Comparison of ENCODE assay signal across 8 mouse cellular contexts in genomic region chr1:156420671-156421297, GRCm38 (mm10). TPM values are rescaled to one million over a fixed set of nuclear protein-coding genes. Genes with fewer than 3 reads are reported as not detected.
DNase-seq lines count a peak whose midpoint lies in the region; ATAC-seq and TF ChIP-seq lines count a peak whose summit lies in the region.

Axdnd1 (minus strand) TSS chr1:156421159.

- DNase-seq in A20 (ENCODE audit: low read depth, low spot score): peak; percentile 92
- DNase-seq in liver, adult 2 months (ENCODE audit: extremely low read depth, low read depth, low spot score): peak; percentile 72
- DNase-seq in splenic B cell, adult 2 months (ENCODE audit: low read depth, low spot score): peak; percentile 93

- peak within 1 kb of the TSS; percentile 70 for H3K9ac ChIP-seq in heart, embryonic 11.5 days (ENCODE audit: low read depth, low read length)
- H3K9ac ChIP-seq in kidney, embryonic 16.5 days (replicated peaks; ENCODE audit: low read length): peak within 1 kb of the TSS; percentile 48
- 0 out of 2 replicates have a peak within 1 kb of the TSS, but pooled peaks have one; percentile 19 for H3K9ac ChIP-seq in liver, adult 2 months (ENCODE audit: low read depth, low read length)

- H3K4me3 ChIP-seq in bone marrow macrophage, adult 2 months (ENCODE audit: insufficient read depth, low read length): peak within 1 kb of the TSS; percentile 64
- peak within 1 kb of the TSS; percentile 66 for H3K4me3 ChIP-seq in embryonic fibroblast, embryonic 13.5 days (ENCODE audit: insufficient read depth, low read length)
- H3K4me3 ChIP-seq in heart, embryonic 11.5 days (ENCODE audit: low read depth, low read length): peak within 1 kb of the TSS; percentile 64
- H3K4me3 ChIP-seq in kidney, embryonic 16.5 days (ENCODE audit: low read length): peak within 1 kb of the TSS; percentile 55
- peak within 1 kb of the TSS; percentile 86 for H3K4me3 ChIP-seq in liver, adult 2 months (ENCODE audit: insufficient read depth, low read depth, low read length)
- peak within 1 kb of the TSS; percentile 29 for H3K4me3 ChIP-seq in myocyte

- peak within 1 kb of the TSS; percentile 60 for H3K27ac ChIP-seq in bone marrow macrophage, adult 2 months (ENCODE audit: insufficient read depth, low read depth, low read length)
- H3K27ac ChIP-seq in embryonic fibroblast, embryonic 13.5 days (ENCODE audit: insufficient read depth, low read length): peak within 1 kb of the TSS; percentile 49; the same call in 1 of the 2 replicates
- peak within 1 kb of the TSS; percentile 24; the same call in 1 of the 2 replicates for H3K27ac ChIP-seq in heart, embryonic 11.5 days (ENCODE audit: low read depth, low read length)
- peak within 1 kb of the TSS; percentile 65; the same call in 1 of the 2 replicates for H3K27ac ChIP-seq in kidney, embryonic 16.5 days (ENCODE audit: low read length)
- no peak within 1 kb of the TSS for H3K27ac ChIP-seq in liver, adult 2 months (replicated peaks; ENCODE audit: insufficient read depth, low read depth, low read length)

- H3ac ChIP-seq in myocyte (ENCODE audit: control insufficient read depth, insufficient read length): no peak within 1 kb of the TSS

- H3K36me3 ChIP-seq in heart, embryonic 11.5 days (ENCODE audit: control insufficient read depth, insufficient read depth, low read length): no peaks in the 10 kb centered on the region
- H3K36me3 ChIP-seq in kidney, embryonic 16.5 days (ENCODE audit: insufficient read depth, low read length): no peaks in the 10 kb centered on the region
- no peaks in the 10 kb centered on the region for H3K36me3 ChIP-seq in liver, adult 2 months (ENCODE audit: control insufficient read depth, insufficient read depth, low read length)
- no peaks in the 10 kb centered on the region for H3K36me3 ChIP-seq in myocyte (ENCODE audit: control insufficient read depth, insufficient read depth)
- no peaks in the 10 kb centered on the region for H3K36me3 ChIP-seq in splenic B cell, adult 2 months (ENCODE audit: control insufficient read depth, insufficient read depth, low read length, poor library complexity, severe bottlenecking)

- H3K4me2 ChIP-seq in heart, embryonic 11.5 days: peak within 1 kb of the TSS; percentile 62
- peak within 1 kb of the TSS; percentile 62 for H3K4me2 ChIP-seq in kidney, embryonic 16.5 days (replicated peaks; ENCODE audit: low read depth, low read length)
- peak within 1 kb of the TSS; percentile 79 for H3K4me2 ChIP-seq in myocyte (ENCODE audit: low read depth)

- peak; percentile 90 for ATAC-seq in heart, embryonic 11.5 days (replicated peaks; ENCODE audit: insufficient number of reproducible peaks, low FRiP score, low TSS enrichment)
- ATAC-seq in kidney, embryonic 16.5 days (ENCODE audit: low FRiP score, low TSS enrichment): peak; percentile 93

- peaks cover 4% of the 10 kb centered on the region for H3K4me1 ChIP-seq in bone marrow macrophage, adult 2 months (ENCODE audit: control insufficient read depth, insufficient read depth, low read length)
- H3K4me1 ChIP-seq in embryonic fibroblast, embryonic 13.5 days (ENCODE audit: control insufficient read depth, insufficient read depth, low read length): peaks cover 5% of the 10 kb centered on the region; the same call in 1 of the 2 replicates
- H3K4me1 ChIP-seq in heart, embryonic 11.5 days (ENCODE audit: control insufficient read depth, insufficient read depth, low read length): no peaks in the 10 kb centered on the region
- H3K4me1 ChIP-seq in kidney, embryonic 16.5 days (ENCODE audit: insufficient read depth, low read length): no peaks in the 10 kb centered on the region
- peaks cover 3% of the 10 kb centered on the region; the same call in 1 of the 2 replicates for H3K4me1 ChIP-seq in liver, adult 2 months (ENCODE audit: control insufficient read depth, insufficient read depth, low read length)

- TF ChIP-seq POLR2A in bone marrow macrophage, adult 2 months (IDR thresholded peaks at IDR 0.05; ENCODE audit: borderline replicate concordance, low read depth, low read length): no peak
- TF ChIP-seq POLR2A in embryonic fibroblast, embryonic 13.5 days (IDR thresholded peaks at IDR 0.05; ENCODE audit: low read depth, low read length): peak; percentile 68
- TF ChIP-seq POLR2A in liver, adult 2 months (IDR thresholded peaks at IDR 0.05; ENCODE audit: extremely low read depth, insufficient read depth, low read length): no peak
- peak; percentile 49 for TF ChIP-seq POLR2A in myocyte (IDR thresholded peaks at IDR 0.05; ENCODE audit: insufficient read length, low read depth)

- TF ChIP-seq CTCF in bone marrow macrophage, adult 2 months (IDR thresholded peaks at IDR 0.05; ENCODE audit: low read depth, low read length): no peak
- TF ChIP-seq CTCF in embryonic fibroblast, embryonic 13.5 days (IDR thresholded peaks at IDR 0.05; ENCODE audit: borderline replicate concordance, insufficient read depth, low read length): no peak
- peak; percentile 27; the same call in 1 of the 2 replicates for TF ChIP-seq CTCF in liver, adult 2 months (IDR thresholded peaks at IDR 0.05; ENCODE audit: low read depth, low read length)

- no peaks in the 10 kb centered on the region for H3K27me3 ChIP-seq in heart, embryonic 11.5 days (ENCODE audit: control insufficient read depth, insufficient read depth, low read length)
- no peaks in the 10 kb centered on the region for H3K27me3 ChIP-seq in kidney, embryonic 16.5 days (ENCODE audit: insufficient read depth, low read length)
- no peaks in the 10 kb centered on the region for H3K27me3 ChIP-seq in liver, adult 2 months (ENCODE audit: control insufficient read depth, insufficient read depth, low read length)
- no peaks in the 10 kb centered on the region for H3K27me3 ChIP-seq in myocyte (ENCODE audit: control insufficient read depth, insufficient read depth, insufficient read length)
- H3K27me3 ChIP-seq in splenic B cell, adult 2 months (ENCODE audit: control insufficient read depth, insufficient read depth, low read length, poor library complexity, severe bottlenecking): no peaks in the 10 kb centered on the region

- no peaks in the 10 kb centered on the region for H3K9me3 ChIP-seq in heart, embryonic 11.5 days (replicated peaks; ENCODE audit: control insufficient read depth, low read length)
- no peaks in the 10 kb centered on the region; the same call in 1 of the 2 replicates for H3K9me3 ChIP-seq in kidney, embryonic 16.5 days (ENCODE audit: low read length)

- no peaks in the 10 kb centered on the region for H3K79me2 ChIP-seq in liver, adult 2 months (ENCODE audit: control insufficient read depth, insufficient read depth, low read length)
- H3K79me2 ChIP-seq in myocyte (ENCODE audit: control insufficient read depth, insufficient read depth): no peaks in the 10 kb centered on the region

- under 1% methylated on average over 44 of the region's 44 CpGs for WGBS in heart, embryonic 11.5 days (ENCODE audit: insufficient replicate concordance)
- WGBS in kidney, embryonic 16.5 days: under 1% methylated on average over 37 of the region's 44 CpGs
- WGBS in liver, adult 2 months: under 1% methylated on average over 44 of the region's 44 CpGs

TF ChIP-seq in myocyte, 11 proteins besides CTCF, POLR2A, EP300 and RAD21:
- TF ChIP-seq SRF (IDR thresholded peaks at IDR 0.05; ENCODE audit: control insufficient read depth, insufficient read length, low read depth) (no peak), E2F4 (IDR thresholded peaks at IDR 0.05; ENCODE audit: insufficient read depth) (peak; percentile 89)

RNA-seq across cellular contexts. Expression of gene Axdnd1, which starts in this region (rescaled TPM):
- 1.8 and 3.0 TPM in 2 replicates for polyA plus RNA-seq in bone marrow macrophage, adult 2 months (2012; ENCODE audit: insufficient read depth, insufficient read length, missing spikeins)
- polyA plus RNA-seq in embryonic fibroblast, embryonic 13.5 days (2011; ENCODE audit: insufficient read length, low read depth, missing spikeins): 0.60 and 0.76 TPM in 2 replicates
- 0.32 and 0.56 TPM in 2 replicates for polyA plus RNA-seq in heart, embryonic 11.5 days (2014; fragmentation: Nextera tagmentation; extraction: Ambion mirVana)
- polyA plus RNA-seq in kidney, embryonic 16.5 days (2015; fragmentation: Nextera tagmentation; extraction: Ambion mirVana): 0.30 and 0.36 TPM in 2 replicates
- total RNA-seq in liver, adult 2 months (2014; rRNA removed): not detected in 2 replicates
- not detected in 2 replicates for polyA plus RNA-seq in liver, adult 2 months (2012; rRNA removed)
- polyA plus RNA-seq in myocyte (2012; fragmentation: generic; extraction: Trizol): 0.11 TPM

Comparison
In these comparisons a context has a peak if more than half of its experiments do, and no peak if none do; other contexts are left out.
1. Peak in ATAC-seq, H3K4me3 ChIP-seq, H3K27ac ChIP-seq, H3K9ac ChIP-seq and H3K4me2 ChIP-seq in heart, embryonic 11.5 days; RNA of the gene not detected or under 1 TPM.
2. Peak in ATAC-seq, H3K4me3 ChIP-seq, H3K27ac ChIP-seq, H3K9ac ChIP-seq and H3K4me2 ChIP-seq in kidney, embryonic 16.5 days; RNA of the gene not detected or under 1 TPM.
3. Peak in DNase-seq, H3K4me3 ChIP-seq and H3K9ac ChIP-seq in liver, adult 2 months; RNA of the gene not detected or under 1 TPM.
4. H3K4me3 ChIP-seq: peak in every context shown above with its lines; median percentile 86 in liver, adult 2 months; 66 in embryonic fibroblast, embryonic 13.5 days; 64 in bone marrow macrophage, adult 2 months; 64 in heart, embryonic 11.5 days; 55 in kidney, embryonic 16.5 days; 29 in myocyte.
5. POLR2A ChIP-seq: peak in embryonic fibroblast, embryonic 13.5 days (single experiment) and myocyte (single experiment); none in bone marrow macrophage, adult 2 months (single experiment) and liver, adult 2 months (single experiment).
6. H3K9ac ChIP-seq: peak in every context shown above with its lines; median percentile 70 in heart, embryonic 11.5 days; 48 in kidney, embryonic 16.5 days; 19 in liver, adult 2 months.
7. Peak in every context shown above with its lines, with median percentiles within 50 percentile points of each other: DNase-seq and H3K4me2 ChIP-seq.